ENCODE assay signal across 17 mouse cellular contexts in the genomic region with DNA sequence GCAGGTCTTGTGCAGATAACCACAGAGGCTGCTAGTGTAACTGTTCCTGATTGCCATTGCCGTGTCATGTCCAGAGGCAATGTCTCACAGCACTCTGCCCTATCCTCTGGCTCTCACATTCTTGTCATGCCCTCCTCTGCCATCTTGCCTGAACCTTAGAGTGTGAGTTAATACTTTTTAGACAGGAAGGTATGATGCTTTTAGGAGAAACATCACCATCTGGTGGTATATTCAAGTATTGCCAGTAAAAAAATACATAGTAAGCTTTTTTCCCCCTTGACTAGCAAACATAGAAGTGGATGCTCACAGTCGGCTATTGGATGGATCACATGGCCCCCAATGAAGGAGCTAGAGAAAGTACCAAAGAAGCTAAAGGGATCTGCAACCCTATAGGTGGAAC.
DNase-seq lines count a peak whose midpoint lies in the region; ATAC-seq and TF ChIP-seq lines count a peak whose summit lies in the region.
"Had no signal": no experiment of that assay in that cellular context is flagged by ENCODE, and none has a peak within 500 bp of the region (broad histone marks: within the 10 kb centered on the region; RNA-seq: fewer than 3 reads in every experiment).

No protein-coding gene starts in this region.

- no peaks in the 10 kb centered on the region for H3K36me3 ChIP-seq in kidney, postnatal 0 days (ENCODE audit: insufficient read depth, low read length)

- no peak overlapping the region for H3K4me3 ChIP-seq in kidney, postnatal 0 days (replicated peaks; ENCODE audit: low read depth, low read length)
- H3K4me3 ChIP-seq: erythroblast, embryonic 14.5 days had no signal

- peak; percentile 6 for DNase-seq in kidney, postnatal 0 days (ENCODE audit: low spot score)
- no peak for DNase-seq in kidney, adult 9 months
- DNase-seq in 3T3-L1 (ENCODE audit: low read depth, low spot score) (peak; percentile 35), ES-CJ7 (ENCODE audit: low read depth, low spot score) (peak; percentile 35)
- DNase-seq in c-Kit-positive CD71-positive TER-119-positive erythroid progenitor cells, embryonic 14.5 days (ENCODE audit: low spot score): peak; percentile 11
- no peak for DNase-seq in urinary bladder, postnatal 25 days (ENCODE audit: low spot score)
- DNase-seq in cerebellum, adult 8-10 months: no peak
- no peak for DNase-seq in urinary bladder, adult 18-20 months (ENCODE audit: low spot score in 2 of 2)
- DNase-seq: cerebellum, adult 9-10 months; gastrocnemius, postnatal 25 days; kidney, postnatal 10 days; layer of hippocampus, postnatal 36 days; lung, postnatal 14 days; thymus, postnatal 14 days had no signal

- no peaks in the 10 kb centered on the region for H3K9me3 ChIP-seq in kidney, postnatal 0 days (replicated peaks; ENCODE audit: low read length)

- H3K9ac ChIP-seq in kidney, postnatal 0 days (ENCODE audit: low read depth, low read length): no peak overlapping the region

- H3K4me2 ChIP-seq in kidney, postnatal 0 days (ENCODE audit: low read length): no peak overlapping the region

- no peak for ATAC-seq in kidney, postnatal 0 days (replicated peaks; ENCODE audit: low FRiP score, low read depth)
- ATAC-seq: activated CD4-positive, CD25-positive, alpha-beta regulatory T cell, adult 4 months; hindbrain, embryonic 16.5 days had no signal

- H3K27me3 ChIP-seq in kidney, postnatal 0 days (ENCODE audit: insufficient read depth, low read length): no peaks in the 10 kb centered on the region

- no peak overlapping the region for H3K27ac ChIP-seq in kidney, postnatal 0 days

- no peaks in the 10 kb centered on the region for H3K4me1 ChIP-seq in kidney, postnatal 0 days (replicated peaks; ENCODE audit: insufficient read depth, low read length)

- peak; percentile 38; the same call in 1 of the 2 replicates for TF ChIP-seq CTCF in kidney, postnatal 0 days (IDR thresholded peaks at IDR 0.05; ENCODE audit: low read depth)

- WGBS in kidney, postnatal 0 days: 74% methylated on average over 2 of the region's 2 CpGs

Comparison
In these comparisons a context has a peak if more than half of its experiments do, and no peak if none do; other contexts are left out.
1. DNase-seq: peak in kidney, postnatal 0 days (single experiment), 3T3-L1 (single experiment), ES-CJ7 (single experiment) and c-Kit-positive CD71-positive TER-119-positive erythroid progenitor cells, embryonic 14.5 days (single experiment); none in kidney, adult 9 months (single experiment), urinary bladder, postnatal 25 days (single experiment), cerebellum, adult 8-10 months (single experiment) and urinary bladder, adult 18-20 months (0 of 2).